Mouse (Mus musculus): ENCODE measurements around the gene Pus7l. TPM values are rescaled to one million over a fixed set of nuclear protein-coding genes. Genes with fewer than 3 reads are reported as not detected.

Gene Pus7l
- total and polyA plus RNA-seq, 3 experiments: 33.2 to 51.2 (median 40.6) TPM

GRCm38 (mm10) chr15:94478706-94479105 lies 64.6 kb downstream of the Pus7l start:
- peak overlapping the region; percentile 95 for H3K27ac ChIP-seq (ENCODE audit: control insufficient read depth, low read depth, low read length)
- H3K9ac ChIP-seq (ENCODE audit: control insufficient read depth, low read depth, low read length, poor library complexity, severe bottlenecking): peak overlapping the region; percentile 69
- peaks cover 0 to 42% of the 10 kb centered on the region in 2 experiments; a peak in 2 of 4 replicates for H3K36me3 ChIP-seq (ENCODE audit: control insufficient read depth in 1 of 2, insufficient read depth in 2 of 2, low read length in 2 of 2)
- no peaks in the 10 kb centered on the region for H3K27me3 ChIP-seq (ENCODE audit: control insufficient read depth in 1 of 2, insufficient read depth in 2 of 2, low read length in 2 of 2)
- peak overlapping the region; percentile 48 to 59 for H3K4me3 ChIP-seq (ENCODE audit: control insufficient read depth in 1 of 2, insufficient read depth in 1 of 2, low read depth in 2 of 2, low read length in 2 of 2)
- H3K9me3 ChIP-seq (replicated peaks; ENCODE audit: insufficient read depth, low read length): no peaks in the 10 kb centered on the region
- H3K4me1 ChIP-seq (ENCODE audit: control insufficient read depth in 1 of 2, insufficient read depth in 2 of 2, low read length in 2 of 2): peaks cover 35 to 38% of the 10 kb centered on the region in 2 experiments
- peak; percentile 97 for DNase-seq (ENCODE audit: low read depth, low spot score)
- no peaks in the 10 kb centered on the region for H3K79me2 ChIP-seq (ENCODE audit: control insufficient read depth, insufficient read depth, low read length, poor library complexity)
- 0 out of 2 replicates have a peak, but pooled peaks have one; percentile 66 for TF ChIP-seq JUND (IDR thresholded peaks at IDR 0.05; ENCODE audit: low read depth, low read length)
- peak; percentile 89 for TF ChIP-seq ETS1 (IDR thresholded peaks at IDR 0.05; ENCODE audit: low read depth, low read length)
- no peak for TF ChIP-seq USF2 (IDR thresholded peaks at IDR 0.05; ENCODE audit: borderline replicate concordance in 1 of 2, insufficient read depth in 1 of 2, low read depth in 1 of 2, low read length in 2 of 2)
- TF ChIP-seq NRF1 (IDR thresholded peaks at IDR 0.05; ENCODE audit: insufficient read depth, low read depth, low read length, poor library complexity, severe bottlenecking): no peak
- 0 out of 2 replicates have a peak, but pooled peaks have one; percentile 4 for TF ChIP-seq GABPA (IDR thresholded peaks at IDR 0.05; ENCODE audit: low read depth, low read length)
- peak; percentile 68 for TF ChIP-seq TBP (IDR thresholded peaks at IDR 0.05; ENCODE audit: low read depth, low read length)
- no peak for TF ChIP-seq POLR2AphosphoS5 (IDR thresholded peaks at IDR 0.05; ENCODE audit: borderline replicate concordance, low read depth, low read length)
- no peak for TF ChIP-seq USF1 (IDR thresholded peaks at IDR 0.05; ENCODE audit: low read depth, low read length)
- TF ChIP-seq ZNF384 (IDR thresholded peaks at IDR 0.05; ENCODE audit: low read depth, low read length): peak; percentile 93
- no peak for TF ChIP-seq ZMIZ1 (IDR thresholded peaks at IDR 0.05; ENCODE audit: low read depth, low read length)
- peak; percentile 86 for TF ChIP-seq GATA1 (IDR thresholded peaks at IDR 0.05; ENCODE audit: low read depth, low read length)
- TF ChIP-seq TAL1 (IDR thresholded peaks at IDR 0.05; ENCODE audit: low read length): peak; percentile 94
- TF ChIP-seq KAT2A (conservative IDR thresholded peaks at IDR 0.05; ENCODE audit: low read depth, low read length): peak; percentile 29; the same call in 1 of the 2 replicates
- TF ChIP-seq MXI1 (IDR thresholded peaks at IDR 0.05; ENCODE audit: low read depth, low read length): peak; percentile 64
- TF ChIP-seq EP300 (IDR thresholded peaks at IDR 0.05; ENCODE audit: low read depth in 1 of 2, low read length in 2 of 2): peak; percentile 99
- TF ChIP-seq CHD2 (IDR thresholded peaks at IDR 0.05; ENCODE audit: low read length): peak; percentile 27; the same call in 1 of the 2 replicates
- TF ChIP-seq E2F4 (IDR thresholded peaks at IDR 0.05; ENCODE audit: borderline replicate concordance, low read depth, low read length): 0 out of 2 replicates have a peak, but pooled peaks have one; percentile 35
- TF ChIP-seq UBTF (IDR thresholded peaks at IDR 0.05; ENCODE audit: borderline replicate concordance, insufficient read depth, low read depth, low read length): no peak
- peak; percentile 67; the same call in 1 of the 2 replicates for TF ChIP-seq MEF2A (IDR thresholded peaks at IDR 0.05; ENCODE audit: extremely low read depth, insufficient replicate concordance, low read depth, low read length, poor library complexity, severe bottlenecking)
- TF ChIP-seq MAFK (IDR thresholded peaks at IDR 0.05; ENCODE audit: borderline replicate concordance, low read depth, low read length): peak; percentile 56; the same call in 1 of the 2 replicates
- TF ChIP-seq MAX (IDR thresholded peaks at IDR 0.05; ENCODE audit: low read length): peak; percentile 78
- TF ChIP-seq CHD1 (IDR thresholded peaks at IDR 0.05; ENCODE audit: low read depth, low read length): no peak
- no peak for TF ChIP-seq ZC3H11A (IDR thresholded peaks at IDR 0.05; ENCODE audit: low read depth, low read length)
- TF ChIP-seq POLR2AphosphoS2 (IDR thresholded peaks at IDR 0.05; ENCODE audit: low read length): no peak
- TF ChIP-seq SMC3 (IDR thresholded peaks at IDR 0.05; ENCODE audit: low read depth, low read length): no peak
- TF ChIP-seq HCFC1 (IDR thresholded peaks at IDR 0.05; ENCODE audit: low read depth, low read length): no peak
- peak; percentile 90 for TF ChIP-seq SIN3A (IDR thresholded peaks at IDR 0.05; ENCODE audit: low read length)
- TF ChIP-seq POLR2A (IDR thresholded peaks at IDR 0.05; ENCODE audit: control insufficient read depth in 1 of 2, insufficient read depth in 1 of 2, low read depth in 1 of 2, low read length in 2 of 2, poor library complexity in 1 of 2): peak; percentile 42 to 51; a peak in 3 of 4 replicates
- TF ChIP-seq TCF12 (IDR thresholded peaks at IDR 0.05; ENCODE audit: low read depth, low read length): peak; percentile 95
- 0 out of 2 replicates have a peak, but pooled peaks have one; percentile 7 for TF ChIP-seq ZKSCAN1 (IDR thresholded peaks at IDR 0.05; ENCODE audit: low read depth, low read length)
- TF ChIP-seq MYC (IDR thresholded peaks at IDR 0.05; ENCODE audit: low read depth, low read length): peak; percentile 56; the same call in 1 of the 2 replicates
- TF ChIP-seq MYB (IDR thresholded peaks at IDR 0.05; ENCODE audit: low read depth, low read length): peak; percentile 97
- peak; percentile 90; the same call in 1 of the 2 replicates for TF ChIP-seq RCOR1 (IDR thresholded peaks at IDR 0.05; ENCODE audit: low read depth, low read length)
- no peak for TF ChIP-seq BHLHE40 (IDR thresholded peaks at IDR 0.05; ENCODE audit: borderline replicate concordance, low read depth, low read length)
- no peak; the same call in 1 of the 2 replicates for TF ChIP-seq RAD21 (IDR thresholded peaks at IDR 0.05; ENCODE audit: low read depth, low read length)
- TF ChIP-seq ELF1 (IDR thresholded peaks at IDR 0.05; ENCODE audit: low read depth, low read length): peak; percentile 51; the same call in 1 of the 2 replicates

Data from MEL (cell line).